ENCODE assay signal across 9 mouse cellular contexts in genomic region chr6:4505158-4505997, GRCm38 (mm10). TPM values are rescaled to one million over a fixed set of nuclear protein-coding genes. Genes with fewer than 3 reads are reported as not detected.
DNase-seq lines count a peak whose midpoint lies in the region; ATAC-seq and TF ChIP-seq lines count a peak whose summit lies in the region.
"Had no signal": no experiment of that assay in that cellular context is flagged by ENCODE, and none has a peak within 500 bp of the region (broad histone marks: within the 10 kb centered on the region; RNA-seq: fewer than 3 reads in every experiment).

No protein-coding gene starts in this region.

- H3K9me3 ChIP-seq in forebrain, postnatal 0 days (ENCODE audit: low read length), result no peaks in the 10 kb centered on the region
- no peaks in the 10 kb centered on the region for H3K9me3 ChIP-seq in hindbrain, embryonic 10.5 days
- no peaks in the 10 kb centered on the region for H3K9me3 ChIP-seq in limb, embryonic 14.5 days (ENCODE audit: control insufficient read depth, low read length)
- H3K9me3 ChIP-seq in midbrain, embryonic 15.5 days, result no peaks in the 10 kb centered on the region

- H3K9ac ChIP-seq in forebrain, postnatal 0 days, result no peak overlapping the region
- peak overlapping the region; percentile 86 for H3K9ac ChIP-seq in limb, embryonic 14.5 days (ENCODE audit: low read depth, low read length, severe bottlenecking)
- no peak overlapping the region for H3K9ac ChIP-seq in midbrain, embryonic 15.5 days

- peak overlapping the region; percentile 60 for H3K4me2 ChIP-seq in forebrain, postnatal 0 days (ENCODE audit: low read depth)
- peak overlapping the region; percentile 70 for H3K4me2 ChIP-seq in limb, embryonic 14.5 days (replicated peaks; ENCODE audit: low read depth, low read length, severe bottlenecking)
- peak overlapping the region; percentile 62 for H3K4me2 ChIP-seq in midbrain, embryonic 15.5 days

- intact Hi-C loops in left cerebral cortex, postnatal 4 days (cut with DNase I), result no loop called here
- intact Hi-C loops in left cerebral cortex, postnatal 14 days (cut with DNase I), result no loop called here

- peak; percentile 65 for ATAC-seq in forebrain, postnatal 0 days
- peak; percentile 97 for ATAC-seq in limb, embryonic 14.5 days (ENCODE audit: low FRiP score, low read depth)
- peak; percentile 65 for ATAC-seq in midbrain, embryonic 15.5 days (replicated peaks)
- no peak for ATAC-seq in CD4-positive, CD25-positive, alpha-beta regulatory T cell, adult 4 months

- 0 out of 2 replicates have a peak, but pooled peaks cover 4% of the 10 kb centered on the region for H3K4me1 ChIP-seq in forebrain, postnatal 0 days (ENCODE audit: insufficient read depth)
- peaks cover 27% of the 10 kb centered on the region for H3K4me1 ChIP-seq in hindbrain, embryonic 10.5 days (replicated peaks)
- peaks cover 9% of the 10 kb centered on the region; the same call in 1 of the 2 replicates for H3K4me1 ChIP-seq in limb, embryonic 14.5 days (ENCODE audit: control insufficient read depth, insufficient read depth, low read length)
- H3K4me1 ChIP-seq in midbrain, embryonic 15.5 days, result peaks cover 8% of the 10 kb centered on the region

- peaks cover 7% of the 10 kb centered on the region; the same call in 1 of the 2 replicates for H3K27me3 ChIP-seq in forebrain, postnatal 0 days (ENCODE audit: insufficient read depth, low read length)
- peaks cover 30% of the 10 kb centered on the region for H3K27me3 ChIP-seq in hindbrain, embryonic 10.5 days (ENCODE audit: insufficient read depth, poor library complexity, severe bottlenecking)
- no peaks in the 10 kb centered on the region for H3K27me3 ChIP-seq in limb, embryonic 14.5 days (ENCODE audit: control insufficient read depth, insufficient read depth, low read length)
- H3K27me3 ChIP-seq in midbrain, embryonic 15.5 days (replicated peaks), result peaks cover 8% of the 10 kb centered on the region

- no peaks in the 10 kb centered on the region for H3K36me3 ChIP-seq in forebrain, postnatal 0 days (ENCODE audit: insufficient read depth)
- H3K36me3 ChIP-seq in hindbrain, embryonic 10.5 days, result no peaks in the 10 kb centered on the region
- peaks cover 11% of the 10 kb centered on the region for H3K36me3 ChIP-seq in limb, embryonic 14.5 days (ENCODE audit: control insufficient read depth, insufficient read depth, low read length)
- H3K36me3 ChIP-seq in midbrain, embryonic 15.5 days (replicated peaks), result no peaks in the 10 kb centered on the region

- TF ChIP-seq CTCF in forebrain, postnatal 0 days (IDR thresholded peaks at IDR 0.05; ENCODE audit: low read depth), result no peak

- H3K27ac ChIP-seq in forebrain, postnatal 0 days (ENCODE audit: low read depth, low read length), result no peak overlapping the region
- H3K27ac ChIP-seq in hindbrain, embryonic 10.5 days, result peak overlapping the region; percentile 84
- H3K27ac ChIP-seq in limb, embryonic 14.5 days (replicated peaks; ENCODE audit: low read depth, low read length), result peak overlapping the region; percentile 93
- no peak overlapping the region for H3K27ac ChIP-seq in midbrain, embryonic 15.5 days

- peak; percentile 18 for DNase-seq in left cerebral cortex, postnatal 4 days
- no peak for DNase-seq in left cerebral cortex, postnatal 14 days (ENCODE audit: low spot score in 2 of 2)
- no peak for DNase-seq in forebrain, postnatal 0 days
- peak; percentile 75 for DNase-seq in hindbrain, embryonic 10.5 days (ENCODE audit: low spot score)
- DNase-seq in limb, embryonic 14.5 days (ENCODE audit: low spot score), result peak; percentile 90
- no peak for DNase-seq in c-Kit-positive CD71-positive TER-119-positive erythroid progenitor cells, embryonic 14.5 days (ENCODE audit: low spot score)

- WGBS in forebrain, postnatal 0 days, result 1% methylated on average over 31 of the region's 31 CpGs
- under 1% methylated on average over 31 of the region's 31 CpGs for WGBS in hindbrain, embryonic 10.5 days
- WGBS in limb, embryonic 14.5 days, result 0% methylated on average over 31 of the region's 31 CpGs
- 1% methylated on average over 31 of the region's 31 CpGs for WGBS in midbrain, embryonic 15.5 days

- peak overlapping the region; percentile 24 for H3K4me3 ChIP-seq in forebrain, postnatal 0 days (ENCODE audit: low read depth, low read length)
- peak overlapping the region; percentile 58 for H3K4me3 ChIP-seq in hindbrain, embryonic 10.5 days
- H3K4me3 ChIP-seq in limb, embryonic 14.5 days (replicated peaks; ENCODE audit: low read length), result peak overlapping the region; percentile 65
- peak overlapping the region; percentile 32 for H3K4me3 ChIP-seq in midbrain, embryonic 15.5 days

- TF ChIP-seq POLR2A in limb, embryonic 14.5 days (IDR thresholded peaks at IDR 0.05; ENCODE audit: borderline replicate concordance, extremely low read depth, insufficient read depth, insufficient read length), result peak; percentile 87; the same call in 1 of the 2 replicates

RNA-seq across cellular contexts. Expression of gene Col1a2, which starts 0.8 kb away (rescaled TPM):
- total RNA-seq in left cerebral cortex, postnatal 4 days (2021), result 10 to 100 TPM; 67.5 to 70.6 TPM
- total RNA-seq in left cerebral cortex, postnatal 14 days (2021), result 10 to 100 TPM; 42.8 to 51.2 TPM
- 62.9 and 255 TPM in 2 replicates for total RNA-seq in forebrain, postnatal 0 days (2014; rRNA removed)
- 39.6 and 43.2 TPM in 2 replicates for polyA plus RNA-seq in forebrain, postnatal 0 days (2015; fragmentation: Nextera tagmentation; extraction: Ambion mirVana)
- 99.8 and 130 TPM in 2 replicates for polyA plus RNA-seq in hindbrain, embryonic 10.5 days (2016; fragmentation: Nextera tagmentation; extraction: Ambion mirVana)
- 1,303 and 1,310 TPM in 2 replicates for polyA plus RNA-seq in limb, embryonic 14.5 days (2012; rRNA removed)
- 1,790 and 1,964 TPM in 2 replicates for polyA plus RNA-seq in limb, embryonic 14.5 days (2014; fragmentation: Nextera tagmentation; extraction: Ambion mirVana)
- 89.0 and 101 TPM in 2 replicates for polyA plus RNA-seq in midbrain, embryonic 15.5 days (2015; fragmentation: Nextera tagmentation; extraction: Ambion mirVana)
- polyA plus RNA-seq in CD4-positive, CD25-positive, alpha-beta regulatory T cell, adult 4 months (2017; shearing (Covaris generic)), result under 1 TPM in 1 of 2 experiments, not detected in 1; 0.14 TPM
- total RNA-seq: MEL had no signal

Comparison
In these comparisons a context has a peak if more than half of its experiments do, and no peak if none do; other contexts are left out.
1. DNase-seq: peak in left cerebral cortex, postnatal 4 days (single experiment), hindbrain, embryonic 10.5 days (single experiment) and limb, embryonic 14.5 days (single experiment); none in left cerebral cortex, postnatal 14 days (0 of 2), forebrain, postnatal 0 days (single experiment) and c-Kit-positive CD71-positive TER-119-positive erythroid progenitor cells, embryonic 14.5 days (single experiment).
2. H3K27ac ChIP-seq: peak in hindbrain, embryonic 10.5 days (single experiment) and limb, embryonic 14.5 days (single experiment); none in forebrain, postnatal 0 days (single experiment) and midbrain, embryonic 15.5 days (single experiment).
3. RNA of gene Col1a2, which starts 0.8 kb away (polyA plus RNA-seq): 1,303 to 1,964 TPM in limb, embryonic 14.5 days, 99.8 to 130 TPM in hindbrain, embryonic 10.5 days, 89.0 to 101 TPM in midbrain, embryonic 15.5 days and 39.6 to 43.2 TPM in forebrain, postnatal 0 days; 0.14 TPM in CD4-positive, CD25-positive, alpha-beta regulatory T cell, adult 4 months; every median in the first group is over 10 times any median in the second.
4. Peak in every context shown above with its lines, with median percentiles within 50 percentile points of each other: H3K4me2 ChIP-seq and H3K4me3 ChIP-seq.